Mouse (Mus musculus) retina, adult 2 months (tissue): ENCODE measurements at regions not wholly inside any gene's neighbourhood (a gene's known extent, or its start where the extent isn't known, plus 50 kb on each side); places are given as distances from the start of the nearest gene placed in this dataset.
A peak's percentile ranks its signal among the peaks of the same experiment; 100 is the strongest.

ENCODE experiments used
- DNase-seq: peaks from one replicate; pipeline ENCODE4 v3.0.0-alpha.2; 2012; ENCODE audit warnings: low read depth, low spot score

- DNase-seq = no peak
Measured at GRCm38 (mm10) chr7:129441085-129441617, 150.5 kb upstream of the Wdr11 start.

GRCm38 (mm10) chr7:129469496-129469895 lies 122.2 kb upstream of the Wdr11 start:
- no peak for DNase-seq

DNA sequence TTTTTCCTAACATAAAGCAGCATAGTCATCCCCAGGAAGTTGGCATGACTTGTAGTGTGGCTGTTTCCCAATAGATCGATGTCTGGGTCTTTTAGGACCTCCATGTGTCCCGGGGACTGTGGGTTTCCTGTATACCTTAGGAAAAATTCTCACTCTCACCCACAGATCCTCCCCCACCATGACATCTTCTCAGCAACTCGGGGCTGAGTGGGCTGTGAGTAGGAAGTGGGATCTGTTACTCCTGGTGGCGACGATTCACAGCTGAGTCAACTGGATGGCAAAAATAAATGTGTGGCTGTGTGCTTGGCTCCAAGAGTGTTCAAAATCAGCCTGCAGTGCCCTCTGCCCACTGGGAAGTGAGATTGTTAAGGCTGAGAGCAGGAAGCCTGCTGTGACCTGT lies 107.9 kb upstream of the Wdr11 start:
- DNase-seq = no peak

DNA sequence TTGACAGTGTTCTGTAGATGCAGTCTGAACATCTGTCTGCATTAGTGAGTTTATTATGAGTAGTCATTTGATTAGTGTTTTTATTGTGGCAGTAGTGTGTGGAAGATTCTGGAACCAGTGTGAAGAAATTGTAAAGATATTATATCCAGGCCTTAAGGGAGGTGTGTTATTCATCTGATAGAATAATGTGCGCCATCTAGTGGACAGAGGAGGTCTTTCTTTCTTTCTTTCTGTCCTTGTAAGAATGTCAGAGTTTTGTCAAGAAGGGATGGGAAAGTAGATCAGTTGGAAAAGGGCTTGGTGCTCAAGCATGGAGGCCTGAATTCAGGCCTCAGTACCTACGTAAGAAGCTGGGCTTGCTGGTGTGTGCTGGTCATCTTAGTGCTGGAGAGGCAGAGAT lies 84.8 kb upstream of the Wdr11 start:
- peak; percentile 11 for DNase-seq

- no peak for DNase-seq
Measured at GRCm38 (mm10) chr7:129509631-129510132, 82.0 kb upstream of the Wdr11 start.

GRCm38 (mm10) chr7:129514619-129515018 lies 77.0 kb upstream of the Wdr11 start:
- no peak for DNase-seq

DNA sequence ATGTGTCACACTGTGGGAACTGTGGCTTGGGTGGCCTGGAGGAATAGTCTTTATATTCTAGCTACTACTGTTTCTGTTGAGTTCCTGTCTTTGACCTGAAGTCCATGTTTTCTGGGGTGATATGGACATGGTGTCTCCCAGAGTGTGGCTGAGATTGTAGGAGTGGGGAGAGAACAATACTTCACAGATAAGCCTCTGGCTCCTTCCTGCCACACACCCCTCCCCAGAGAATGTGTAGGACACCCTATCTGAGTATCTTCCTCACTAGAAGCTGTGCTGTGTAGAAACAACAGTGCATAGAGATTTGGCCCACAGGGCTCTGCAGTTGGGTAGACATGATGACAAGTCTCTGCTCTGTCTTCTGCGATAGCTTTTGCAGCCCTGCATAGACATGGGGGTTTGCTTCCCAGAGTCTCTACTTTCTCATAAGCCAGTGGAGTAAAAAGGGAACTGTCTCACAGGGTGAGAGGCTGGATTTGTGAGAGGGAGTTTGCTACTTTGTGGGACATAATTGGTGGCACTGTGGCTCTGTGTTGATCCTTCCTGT lies 67.2 kb upstream of the Wdr11 start:
- no peak for DNase-seq

GRCm38 (mm10) chr7:129525985-129526384 lies 65.7 kb upstream of the Wdr11 start:
- no peak for DNase-seq

DNA sequence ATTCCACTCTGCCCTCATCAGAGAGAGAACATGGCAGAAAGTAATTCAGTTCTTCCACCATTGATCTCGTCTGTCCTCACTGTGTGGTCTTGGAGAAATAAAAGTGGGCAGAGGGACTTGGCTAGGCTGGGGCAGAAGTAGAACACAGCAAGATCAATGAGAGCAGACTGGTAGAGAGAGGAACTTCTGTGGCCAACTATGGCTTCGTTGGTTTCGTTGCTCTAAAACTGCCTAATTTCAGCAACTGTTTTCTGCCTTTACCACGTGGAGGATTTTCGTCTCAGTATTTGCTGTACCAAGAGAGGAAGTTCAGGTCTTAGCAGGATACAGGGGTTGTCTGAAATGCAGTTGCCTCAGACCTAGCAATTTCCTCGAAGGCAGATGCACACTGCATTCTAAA lies 63.4 kb upstream of the Wdr11 start:
- DNase-seq = no peak

- DNase-seq = no peak
Measured at GRCm38 (mm10) chr7:129533366-129533905, 58.2 kb upstream of the Wdr11 start.
